Mouse (Mus musculus) CD4-positive, CD25-positive, alpha-beta regulatory T cell, adult 4 months (primary cell): ENCODE measurements around the gene Tesk1. TPM values are rescaled to one million over a fixed set of nuclear protein-coding genes. Genes with fewer than 3 reads are reported as not detected.

Experiments
- ATAC-seq: one replicate; pipeline ENCODE4 v1.8.0; 2017
- polyA plus RNA-seq, 2 experiments: library from polyadenylated mRNA; unstranded; fragments of 100-300 nt; shearing (Covaris generic); gene quantifications; one replicate each; pipeline ENCODE4 v1.2.1; 2017

Tesk1 gene
- polyA plus RNA-seq = 1 to 10 TPM in 1 of 2 experiments, under 1 TPM in 1; 0.37 to 1.7 TPM

- ATAC-seq = no peak
Measured at GRCm38 (mm10) chr4:43441639-43442038, at the start of gene Tesk1. Gene Tesk1 (plus strand): TSS chr4:43441939.

DNA sequence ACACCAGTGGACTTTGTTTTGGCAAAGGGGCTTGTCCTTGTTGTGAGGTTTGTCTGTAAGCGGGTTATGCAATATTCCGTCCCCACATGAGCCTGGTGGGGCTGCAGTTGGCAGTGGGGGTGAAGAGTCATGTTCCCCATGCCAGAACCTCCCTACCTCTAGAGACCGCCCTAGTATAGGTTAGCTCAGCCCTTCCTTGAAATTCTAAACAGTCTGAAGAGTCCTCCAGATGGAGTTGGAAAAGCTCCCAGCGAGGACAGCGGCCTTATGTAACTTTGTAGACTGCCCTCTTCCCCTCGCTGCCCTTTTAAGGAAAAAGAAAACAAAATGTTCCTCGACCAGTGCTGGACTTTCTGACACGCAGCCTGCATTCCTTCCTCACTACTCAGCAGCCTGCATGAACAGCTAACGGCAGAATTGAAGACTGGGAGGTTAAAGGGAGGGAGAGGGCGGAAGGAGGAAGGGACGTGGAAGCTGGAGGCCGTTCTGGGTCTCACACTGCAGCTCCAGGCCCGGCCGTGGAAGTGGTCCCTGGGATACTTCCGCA, 47.3 kb upstream of the Tesk1 start:
- no peak for ATAC-seq

DNA sequence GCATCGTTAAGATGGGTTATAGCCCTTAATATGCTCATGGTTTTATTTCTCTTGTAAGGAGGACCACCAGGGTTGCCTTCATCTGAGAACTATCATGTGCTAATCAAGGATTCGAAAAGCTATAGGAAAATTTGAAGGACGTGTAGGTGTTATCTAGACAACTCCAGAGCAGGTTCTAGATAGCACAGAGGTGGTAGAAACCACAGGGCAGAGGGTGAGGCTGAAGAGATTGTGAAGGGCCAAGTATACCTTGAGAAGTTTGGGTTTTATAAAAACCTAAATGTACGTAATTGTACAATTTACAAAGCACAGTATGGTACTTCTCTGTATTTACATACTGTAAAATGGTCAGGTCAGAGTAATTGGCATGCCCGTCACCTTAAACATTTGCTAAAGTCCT, 46.6 kb upstream of the Tesk1 start:
- ATAC-seq = no peak

- ATAC-seq = no peak
Measured at GRCm38 (mm10) chr4:43395836-43396235, 45.9 kb upstream of the Tesk1 start.

DNA sequence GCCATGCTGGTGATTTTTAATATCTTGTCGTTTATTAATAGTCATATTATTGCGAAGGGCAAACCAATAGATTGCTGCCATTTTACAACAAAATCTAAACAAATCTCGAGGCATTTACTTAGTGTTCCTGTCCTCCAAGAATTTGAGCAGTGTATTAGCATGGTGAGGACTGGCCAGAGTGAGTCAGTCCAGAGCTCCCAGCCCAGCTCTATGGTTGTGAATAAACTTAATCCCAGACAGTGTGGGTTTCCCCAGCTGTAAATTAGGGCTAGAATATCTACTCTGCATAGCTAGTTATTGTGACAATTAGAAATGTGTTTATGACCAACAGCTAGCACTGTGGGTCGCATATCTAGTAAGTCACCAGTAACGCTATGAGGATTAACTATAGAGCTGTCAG, 45.4 kb upstream of the Tesk1 start:
- no peak for ATAC-seq

- ATAC-seq = no peak
Measured at GRCm38 (mm10) chr4:43398014-43398413, 43.7 kb upstream of the Tesk1 start.

GRCm38 (mm10) chr4:43398829-43399331, 42.9 kb upstream of the Tesk1 start:
- no peak for ATAC-seq

DNA sequence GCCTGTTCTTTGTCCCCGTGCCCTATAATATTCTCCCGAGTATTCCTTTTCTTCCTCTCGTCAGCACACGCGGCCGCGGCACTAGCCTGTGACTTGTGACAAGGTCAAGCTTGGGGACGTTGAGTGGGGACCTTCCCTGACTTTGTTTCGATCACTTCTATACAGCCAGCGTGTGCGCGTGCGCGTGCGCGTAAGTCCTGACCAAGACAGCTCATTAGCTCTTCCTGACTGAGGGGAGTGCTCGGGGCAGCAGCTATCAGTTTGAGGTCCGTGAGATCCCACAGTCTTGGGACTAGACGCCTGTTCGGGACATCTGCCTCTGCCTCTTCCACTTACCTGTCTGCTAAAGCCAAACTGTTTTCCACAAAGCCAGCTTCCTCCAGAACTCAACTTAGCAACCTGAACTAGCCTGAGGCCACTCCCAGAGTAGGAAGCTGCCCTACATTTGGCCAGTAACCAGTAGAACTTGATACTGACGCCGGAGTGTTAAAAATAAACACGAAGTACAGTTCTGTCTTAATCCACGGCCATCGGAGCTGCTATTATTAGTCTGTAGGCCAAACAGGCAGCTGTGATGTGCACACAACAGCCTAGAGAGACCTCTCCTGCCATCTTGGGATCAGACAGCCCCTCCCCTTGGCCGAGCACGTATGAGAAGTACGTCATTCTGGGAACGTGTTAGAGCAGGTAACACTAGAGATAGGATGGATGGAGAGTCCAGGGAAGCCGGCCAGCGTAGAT, 42.2 kb upstream of the Tesk1 start:
- no peak for ATAC-seq

DNA sequence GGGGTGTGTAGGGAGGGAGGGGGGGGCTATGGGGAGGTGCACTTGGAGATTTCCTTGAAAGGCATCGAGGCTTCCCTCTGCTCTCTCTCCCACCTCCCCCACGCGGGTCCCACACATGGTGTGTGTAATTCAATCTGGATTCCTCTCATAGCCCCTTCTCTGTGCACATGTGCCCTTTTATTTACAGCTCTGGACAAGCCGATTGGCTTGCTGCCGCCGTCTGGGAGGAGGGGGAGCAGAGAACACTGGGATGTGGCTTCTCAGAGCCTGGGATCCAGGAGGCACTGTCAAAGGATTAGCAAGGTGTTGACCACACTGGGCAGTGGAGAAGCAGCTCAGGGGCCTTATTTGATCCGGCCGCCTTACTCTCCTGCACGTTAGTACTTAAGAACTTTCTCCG, 40.8 kb upstream of the Tesk1 start:
- no peak for ATAC-seq

GRCm38 (mm10) chr4:43401486-43401885, 40.3 kb upstream of the Tesk1 start:
- no peak for ATAC-seq

DNA sequence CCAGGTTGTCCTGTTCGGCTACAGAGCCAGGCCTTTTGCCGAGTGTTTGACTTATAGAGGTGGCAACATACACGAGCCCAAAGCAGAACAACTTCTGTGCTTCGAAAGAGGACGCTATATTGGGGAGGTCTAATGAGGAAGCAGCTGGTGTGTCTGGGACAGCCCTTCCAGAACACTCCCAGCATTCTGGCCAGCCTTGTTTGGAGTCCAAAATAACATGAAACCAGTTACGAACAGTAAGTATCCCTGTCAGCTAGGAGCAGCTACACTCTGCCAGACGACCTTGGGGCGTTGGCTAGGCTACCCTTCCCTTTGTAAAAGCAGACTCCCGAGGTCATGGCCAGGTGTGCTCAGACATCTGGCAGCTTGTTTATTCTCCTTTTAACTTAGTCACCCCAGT, 39.5 kb upstream of the Tesk1 start:
- no peak for ATAC-seq

DNA sequence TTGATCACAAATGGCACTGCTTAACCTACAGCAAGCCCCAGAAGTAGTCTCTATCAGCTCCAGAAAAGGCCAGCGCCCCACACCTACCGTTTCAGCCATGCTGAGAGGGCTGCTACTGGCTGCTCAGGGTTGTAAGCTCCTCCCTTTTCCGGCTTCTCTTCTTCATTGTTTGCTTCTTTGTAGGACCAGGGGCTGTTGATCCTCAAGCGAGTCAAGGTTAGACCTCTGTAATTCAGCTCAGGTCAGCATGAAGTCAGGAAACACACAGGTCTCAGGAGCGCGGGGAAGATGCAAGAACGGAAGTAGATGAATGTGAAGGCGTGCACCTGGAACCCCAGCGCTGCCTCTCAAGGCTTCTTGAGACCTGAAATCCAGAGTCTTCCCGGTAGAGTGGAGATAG, 37.0 kb upstream of the Tesk1 start:
- ATAC-seq = no peak

- no peak for ATAC-seq
Measured at GRCm38 (mm10) chr4:43406162-43406971, 35.4 kb upstream of the Tesk1 start.

GRCm38 (mm10) chr4:43407071-43407920, 34.4 kb upstream of the Tesk1 start:
- ATAC-seq = no peak

DNA sequence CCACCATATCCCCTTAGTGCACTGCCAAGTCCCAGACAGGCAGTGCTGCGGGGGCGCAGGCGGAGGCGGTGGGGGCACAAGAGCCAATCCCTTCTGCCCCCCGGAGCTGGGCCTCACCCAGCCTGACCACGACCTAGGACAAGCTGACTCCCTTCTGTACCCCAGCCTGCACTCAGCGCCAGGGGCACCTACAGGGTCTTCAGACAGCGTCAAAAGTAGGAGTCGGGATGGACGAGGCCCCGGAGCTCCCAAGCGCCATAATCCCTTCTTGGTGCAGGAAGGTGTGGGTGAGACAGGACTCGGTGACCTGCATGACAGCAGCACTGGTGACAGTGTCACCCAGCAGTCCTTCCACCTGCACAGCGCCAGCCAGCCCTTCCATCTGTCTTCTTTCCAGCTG, 27.0 kb upstream of the Tesk1 start:
- no peak for ATAC-seq

DNA sequence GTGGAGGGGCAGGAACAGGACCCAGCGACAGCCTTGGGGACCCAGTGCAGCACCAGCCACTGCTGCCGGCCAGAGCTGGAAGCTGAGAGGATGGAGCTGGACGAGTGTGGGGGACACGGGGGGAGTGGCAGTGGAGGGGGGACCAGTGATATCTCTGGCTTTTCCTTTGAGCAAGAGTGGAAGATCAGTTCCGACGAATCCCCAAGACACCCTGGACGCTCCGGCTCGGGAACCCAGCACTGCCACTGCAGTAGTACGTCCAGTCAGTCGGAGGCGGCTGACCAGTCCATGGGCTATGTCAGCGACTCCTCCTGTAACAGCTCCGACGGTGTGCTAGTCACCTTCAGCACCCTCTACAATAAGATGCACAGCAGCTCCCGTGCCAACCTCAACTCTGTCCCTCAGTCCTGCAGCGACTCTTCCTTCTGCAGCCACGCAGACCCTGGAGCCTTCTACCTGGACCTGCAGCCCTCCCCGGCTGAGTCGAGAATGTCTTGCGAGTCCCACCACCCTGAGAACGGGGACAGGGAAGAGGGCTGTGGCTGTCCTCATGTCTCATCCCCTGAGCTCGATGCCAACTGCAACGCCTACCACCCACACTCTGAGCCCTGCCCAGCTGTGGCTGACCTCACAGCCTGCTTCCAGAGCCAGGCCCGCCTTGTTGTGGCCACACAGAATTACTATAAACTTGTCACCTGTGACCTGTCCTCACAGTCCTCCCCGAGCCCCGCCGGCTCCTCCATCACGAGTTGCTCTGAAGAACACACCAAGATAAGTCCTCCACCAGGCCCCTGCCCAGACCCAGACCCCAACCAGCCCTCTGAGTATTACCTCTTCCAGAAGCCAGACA, 26.3 kb upstream of the Tesk1 start:
- ATAC-seq = no peak

DNA sequence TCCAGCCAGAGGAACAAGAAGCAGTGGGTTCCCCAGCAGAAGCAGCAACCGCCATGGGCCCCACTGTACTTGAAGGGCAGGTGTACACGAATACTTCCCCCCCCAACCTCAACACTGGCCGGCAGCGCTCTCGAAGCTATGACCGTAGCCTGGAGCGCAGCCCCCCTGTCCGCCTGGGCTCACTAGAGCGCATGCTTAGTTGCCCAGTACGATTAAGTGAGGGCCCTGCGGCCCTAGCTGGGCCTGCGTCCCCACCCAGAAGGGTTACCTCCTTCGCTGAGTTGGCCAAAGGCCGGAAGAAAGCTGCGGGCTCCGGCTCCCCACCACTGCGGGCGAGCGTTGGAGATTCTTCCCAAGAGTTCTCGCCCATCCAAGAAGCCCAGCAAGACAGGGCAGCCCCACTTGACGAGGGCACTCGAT, 25.7 kb upstream of the Tesk1 start:
- ATAC-seq = no peak

GRCm38 (mm10) chr4:43417269-43418062, 24.3 kb upstream of the Tesk1 start:
- no peak for ATAC-seq

DNA sequence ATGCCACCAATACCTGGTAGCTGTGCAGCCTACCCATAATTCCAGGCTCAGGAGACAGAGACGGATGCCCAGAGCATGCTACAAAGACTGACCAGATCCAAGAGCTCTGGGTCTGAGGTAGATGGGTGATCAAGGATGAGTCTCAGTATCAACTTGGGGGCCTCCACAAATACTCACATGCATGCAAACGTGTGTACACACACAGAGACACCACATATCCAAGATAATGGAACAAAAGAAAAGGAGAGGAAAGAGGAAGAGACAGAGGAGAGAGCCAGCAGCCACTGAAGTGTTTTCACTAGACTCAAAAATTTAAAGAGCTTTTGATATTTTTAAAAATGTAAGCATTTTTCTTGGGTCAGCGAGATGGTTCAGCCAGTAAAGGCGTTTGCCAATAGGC, 23.3 kb upstream of the Tesk1 start:
- ATAC-seq = no peak

DNA sequence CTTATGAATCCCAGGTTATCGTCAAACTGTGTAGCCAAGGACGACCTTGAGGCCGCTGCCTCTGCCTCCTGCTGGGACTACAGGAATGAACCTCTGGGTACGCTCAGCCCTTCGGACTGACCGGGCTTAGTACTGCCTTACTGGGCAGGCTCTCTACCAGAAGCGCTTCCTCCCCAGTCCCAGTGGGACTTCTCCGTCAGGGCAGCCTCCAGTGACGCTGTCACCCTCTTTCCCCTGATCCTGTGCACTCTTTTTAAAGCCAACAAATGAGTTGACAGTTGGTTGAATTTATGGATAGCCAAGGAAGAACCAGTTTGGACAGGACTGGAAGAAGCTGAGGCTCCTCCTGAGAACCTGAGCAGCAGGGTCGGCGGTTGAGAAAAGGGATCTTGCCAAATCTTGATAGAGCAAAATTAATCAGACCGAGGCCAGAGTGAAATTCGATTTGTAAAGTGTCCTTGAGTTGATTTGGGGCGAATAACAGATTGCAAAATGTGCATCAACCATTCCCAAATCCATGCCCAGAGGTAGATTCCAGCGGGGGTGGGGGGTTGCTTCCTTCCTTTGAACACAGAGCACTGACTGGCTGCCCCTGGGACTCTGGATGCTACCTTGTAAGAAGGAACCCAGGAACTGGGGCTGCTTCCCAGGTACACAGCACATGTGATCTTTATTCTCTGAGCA, 22.6 kb upstream of the Tesk1 start:
- no peak for ATAC-seq
